Mouse (Mus musculus) cerebellum, postnatal 14 days (tissue): ENCODE measurements around the gene Slc16a11.

ENCODE experiments used
- DNase-seq, 2 experiments: peaks; one replicate each; pipeline ENCODE4 v3.0.0; 2021; ENCODE audit warnings: mixed read lengths in 2 of 2

The Slc16a11 gene

GRCm38 (mm10) chr11:70265252-70265651 is 52.7 kb downstream of the Slc16a11 start:
- DNase-seq = no peak

DNA sequence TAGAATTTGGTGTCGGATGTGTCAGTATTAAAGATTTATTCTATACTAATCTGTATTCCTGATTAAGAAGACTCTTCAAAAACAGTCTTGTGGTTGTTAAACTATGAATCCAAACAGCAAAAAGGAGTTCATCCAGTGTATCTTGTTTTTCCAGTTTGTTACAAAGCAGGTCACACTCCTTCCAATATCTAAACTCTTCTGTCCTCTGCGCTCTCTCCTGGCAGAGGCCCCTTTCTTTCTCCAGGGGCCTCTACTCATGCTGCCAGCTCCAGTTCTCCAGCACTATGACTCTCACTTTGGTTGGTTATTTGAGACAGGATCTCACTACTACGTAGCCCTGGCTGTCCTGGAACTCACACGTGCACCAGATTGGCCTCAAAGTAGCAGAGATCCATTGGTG is 53.3 kb downstream of the Slc16a11 start:
- DNase-seq = no peak
